Mouse (Mus musculus) MEL (cell line): ENCODE data around the gene Ada.

Experiments
- CTCF ChIP-seq, 3 experiments: IDR thresholded peaks in 2 of 3; conservative IDR thresholded peaks in 1 of 3; 2 replicates each; pipeline ENCODE4 v1.5.1; 2011 to 2012; ENCODE audit warnings: low read length in 3 of 3, low read depth in 2 of 3, mild to moderate bottlenecking in 2 of 3, improper control_type of control experiment in 1 of 3, inconsistent platforms in 1 of 3, mixed read lengths in 1 of 3, moderate library complexity in 1 of 3; ENCODE audit not compliant: control insufficient read depth in 1 of 3, insufficient read depth in 1 of 3, poor library complexity in 1 of 3, severe bottlenecking in 1 of 3
- E2F4 ChIP-seq: IDR thresholded peaks from 2 replicates; pipeline ENCODE4 v1.6.1; 2011; ENCODE audit warnings: low read depth, low read length, improper control_type of control experiment, borderline replicate concordance
- EP300 ChIP-seq, 2 experiments: IDR thresholded peaks; 2 replicates each; pipeline ENCODE4 v1.6.1; 2011; ENCODE audit warnings: improper control_type of control experiment in 2 of 2, low read length in 2 of 2, low read depth in 1 of 2, mild to moderate bottlenecking in 1 of 2
- GATA1 ChIP-seq: IDR thresholded peaks from 2 replicates; pipeline ENCODE4 v1.6.1; 2011; ENCODE audit warnings: low read depth, low read length, improper control_type of control experiment
- JUND ChIP-seq: IDR thresholded peaks from 2 replicates; pipeline ENCODE4 v1.6.1; 2011; ENCODE audit warnings: low read depth, mild to moderate bottlenecking, improper control_type of control experiment, low read length
- MXI1 ChIP-seq: IDR thresholded peaks from 2 replicates; pipeline ENCODE4 v1.6.1; 2011; ENCODE audit warnings: mild to moderate bottlenecking, low read depth, low read length, improper control_type of control experiment
- MYC ChIP-seq: IDR thresholded peaks from 2 replicates; pipeline ENCODE4 v1.6.1; 2011; ENCODE audit warnings: low read depth, mild to moderate bottlenecking, low read length, improper control_type of control experiment, moderate library complexity
- NRF1 ChIP-seq: IDR thresholded peaks from 2 replicates; pipeline ENCODE4 v1.6.1; 2014; ENCODE audit warnings: low read depth, mild to moderate bottlenecking, inconsistent platforms, low read length, improper control_type of control experiment, moderate library complexity; ENCODE audit not compliant: poor library complexity, insufficient read depth, severe bottlenecking
- POLR2A ChIP-seq, 2 experiments: IDR thresholded peaks; 2 replicates each; pipeline ENCODE4 v1.6.1; 2011 to 2012; ENCODE audit warnings: low read length in 2 of 2, mild to moderate bottlenecking in 2 of 2, control low read depth in 1 of 2, improper control_type of control experiment in 1 of 2, low read depth in 1 of 2, moderate library complexity in 1 of 2; ENCODE audit not compliant: control insufficient read depth in 1 of 2, insufficient read depth in 1 of 2, poor library complexity in 1 of 2
- UBTF ChIP-seq: IDR thresholded peaks from 2 replicates; pipeline ENCODE4 v1.6.1; 2012; ENCODE audit warnings: low read depth, mild to moderate bottlenecking, inconsistent platforms, low read length, improper control_type of control experiment, moderate library complexity, borderline replicate concordance; ENCODE audit not compliant: insufficient read depth
- USF1 ChIP-seq: IDR thresholded peaks from 2 replicates; pipeline ENCODE4 v1.6.1; 2014; ENCODE audit warnings: low read depth, mild to moderate bottlenecking, inconsistent platforms, low read length, improper control_type of control experiment, moderate library complexity

DNA sequence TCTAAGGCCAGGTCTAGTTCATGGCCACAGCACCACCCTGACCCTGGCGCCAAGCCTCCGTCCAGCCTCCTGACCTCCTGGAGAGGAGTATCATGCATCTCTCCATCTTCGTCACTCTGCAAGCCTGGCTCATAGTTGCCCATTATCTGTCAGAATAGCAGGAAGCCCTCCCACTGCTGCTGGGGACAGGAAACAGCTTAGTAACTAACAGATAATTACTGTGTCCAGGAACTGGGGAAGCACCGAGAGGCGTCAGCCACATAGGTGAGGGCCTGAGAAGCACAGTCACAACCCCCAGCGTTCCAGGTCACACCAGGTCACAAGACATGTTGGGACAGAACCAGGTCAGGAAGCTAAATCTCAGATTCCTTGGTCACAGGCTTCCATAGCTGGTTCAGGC, 6.7 kb downstream of the Ada start:
- TF ChIP-seq MYC (no peak), UBTF (no peak), CTCF (IDR thresholded peaks at IDR 0.05 in 2 of 3, conservative IDR thresholded peaks at IDR 0.05 in 1 of 3; ENCODE audit: control insufficient read depth in 1 of 3, insufficient read depth in 1 of 3, low read depth in 2 of 3, low read length in 3 of 3, poor library complexity in 1 of 3, severe bottlenecking in 1 of 3) (no peak), USF1 (no peak), NRF1 (no peak), POLR2A (IDR thresholded peaks at IDR 0.05; ENCODE audit: control insufficient read depth in 1 of 2, insufficient read depth in 1 of 2, low read depth in 1 of 2, low read length in 2 of 2, poor library complexity in 1 of 2) (peak in 1 of 2 experiments; percentile 37; a peak in 1 of 4 replicates), MXI1 (0 out of 2 replicates have a peak, but pooled peaks have one; percentile 31), EP300 (IDR thresholded peaks at IDR 0.05; ENCODE audit: low read depth in 1 of 2, low read length in 2 of 2) (peak; percentile 74), JUND (no peak), GATA1 (peak; percentile 72), E2F4 (no peak)
